Mouse (Mus musculus) liver, postnatal 0 days (tissue): Measurements from ENCODE around the gene Olfr1331. TPM values are rescaled to one million over a fixed set of nuclear protein-coding genes. Genes with fewer than 3 reads are reported as not detected.
"Not testable (repeated sequence)": the region's sequence is repeated elsewhere in the genome, so short reads cannot be mapped to it uniquely, and the experiment has no call there.

Source experiments
- ATAC-seq: fragments of 200-750 bp; cut with Nextera tagmentation; 2 replicates; pipeline ENCODE4 v1.8.0; 2017; ENCODE audit warnings: mild to moderate bottlenecking, moderate library complexity
- DNase-seq: peaks from one replicate; pipeline ENCODE4 v3.0.0-alpha.2; 2016
- H3K27ac ChIP-seq: fragments of 300-500 bp; sonication (generic); 2 replicates; pipeline ENCODE4 v1.5.1; 2014; ENCODE audit warnings: antibody characterized with exemption, moderate library complexity, mild to moderate bottlenecking, low read depth
- H3K27me3 ChIP-seq: fragments of 300-500 bp; sonication (generic); 2 replicates; pipeline ENCODE4 v1.6.1; 2014; ENCODE audit warnings: low read length, control low read depth, mixed read lengths; ENCODE audit not compliant: insufficient read depth
- H3K36me3 ChIP-seq: fragments of 300-500 bp; sonication (generic); replicated peaks from 2 replicates; pipeline ENCODE4 v1.6.1; 2014; ENCODE audit warnings: mild to moderate bottlenecking, control low read depth, low read length, moderate library complexity, mixed read lengths; ENCODE audit not compliant: insufficient read depth
- H3K4me1 ChIP-seq: fragments of 300-500 bp; sonication (generic); 2 replicates; pipeline ENCODE4 v1.6.1; 2014; ENCODE audit warnings: antibody characterized with exemption, mild to moderate bottlenecking, control low read depth; ENCODE audit not compliant: insufficient read depth
- H3K4me2 ChIP-seq: fragments of 300-500 bp; sonication (generic); 2 replicates; pipeline ENCODE4 v1.6.1; 2014; ENCODE audit warnings: low read depth, mild to moderate bottlenecking, low read length, moderate library complexity, mixed read lengths
- H3K4me3 ChIP-seq: fragments of 300-500 bp; sonication (generic); 2 replicates; pipeline ENCODE4 v1.5.1; 2014; ENCODE audit warnings: low read depth, low read length
- H3K9ac ChIP-seq: fragments of 300-500 bp; sonication (generic); replicated peaks from 2 replicates; pipeline ENCODE4 v1.6.1; 2014; ENCODE audit warnings: mild to moderate bottlenecking, moderate library complexity
- H3K9me3 ChIP-seq: fragments of 300-500 bp; sonication (generic); 2 replicates; pipeline ENCODE4 v1.6.1; 2016; ENCODE audit warnings: mild to moderate bottlenecking, control low read depth, low read length, mixed read lengths
- CTCF ChIP-seq: sonication (generic); IDR thresholded peaks from 2 replicates; pipeline ENCODE4 v1.5.1; 2016; ENCODE audit warnings: antibody characterized with exemption, low read depth
- EP300 ChIP-seq: IDR thresholded peaks from 2 replicates; pipeline ENCODE4 v1.6.1; 2016; ENCODE audit warnings: antibody characterized with exemption, low read depth, mild to moderate bottlenecking
- WGBS: fragments of 180-500 bp; shearing (Covaris S2); extraction: QIAGEN DNeasy Blood & Tissue Kit; methylation state at CpG from one replicate; pipeline ENCODE4 v1.1.7; 2014; ENCODE audit not compliant: insufficient replicate concordance; 5-methylcytosine and 5-hydroxymethylcytosine counted together
- polyA plus RNA-seq: library from polyadenylated mRNA; unstranded; fragments of >200 nt; fragmentation: Nextera tagmentation; extraction: Ambion mirVana; gene quantifications from 2 replicates; pipeline ENCODE4 v1.2.1, GENCODE M21; 2015

The Olfr1331 gene
- polyA plus RNA-seq, 1 experiment from 2014 or later, result not detected

DNA sequence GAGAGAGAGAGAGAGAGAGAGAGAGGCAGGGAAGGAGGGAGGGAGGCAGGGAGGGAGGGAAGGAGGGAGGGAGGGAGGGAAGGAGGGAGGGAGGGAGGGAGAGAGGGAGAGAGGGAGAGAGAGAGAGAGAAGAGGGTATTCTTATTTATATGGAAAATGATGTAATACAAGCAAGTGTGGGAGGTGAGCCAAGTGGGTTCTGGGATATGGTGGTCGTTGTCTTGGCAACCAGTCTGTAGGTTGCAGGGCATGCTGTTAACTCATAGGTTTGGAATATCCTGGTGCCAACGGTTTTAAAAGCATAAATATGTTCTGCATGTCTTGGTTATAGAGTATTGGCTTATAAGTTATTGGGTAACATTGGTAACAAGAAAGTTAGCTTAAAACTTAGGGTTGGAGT is 37.5 kb downstream of the Olfr1331 start:
- Histone ChIP-seq H3K27me3 (no peaks in the 10 kb centered on the region), H3K4me2 (no peak overlapping the region), H3K9ac (no peak overlapping the region), H3K36me3 (no peaks in the 10 kb centered on the region), H3K4me3 (no peak overlapping the region), H3K27ac (no peak overlapping the region), H3K4me1 (no peaks in the 10 kb centered on the region), H3K9me3 (no peaks in the 10 kb centered on the region)
- ATAC-seq, result no peak
- 61% methylated on average over 2 of the region's 2 CpGs for WGBS
- no peak for DNase-seq
- no peak for TF ChIP-seq EP300
- TF ChIP-seq CTCF, result no peak

GRCm38 (mm10) chr4:118917365-118917764 is 52.9 kb downstream of the Olfr1331 start, which contains the start of gene Olfr1329:
Gene Olfr1329 (minus strand): TSS chr4:118917465.
- H3K9me3 ChIP-seq, H3K9ac ChIP-seq, H3K27ac ChIP-seq, ATAC-seq, H3K4me3 ChIP-seq, DNase-seq, H3K36me3 ChIP-seq, H3K4me1 ChIP-seq, H3K27me3 ChIP-seq, H3K4me2 ChIP-seq: not testable (repeated sequence)
- WGBS, result 44% methylated on average over 2 of the region's 2 CpGs

Other genes with a start within 250 kb of the Olfr1331 start
- 0.36 and 0.42 TPM in 2 replicates for gene Cfap57, start 243.9 kb upstream of the Olfr1331 start, polyA plus RNA-seq
- gene Ebna1bp2, start 243.8 kb upstream of the Olfr1331 start, polyA plus RNA-seq, result 61.0 and 62.0 TPM in 2 replicates
- gene Olfr62, start 205.7 kb upstream of the Olfr1331 start, polyA plus RNA-seq, result not detected in 2 replicates
- gene Olfr1342, start 171.9 kb upstream of the Olfr1331 start, polyA plus RNA-seq, result not detected in 2 replicates
- not detected in 2 replicates for gene Olfr1341, start 161.1 kb upstream of the Olfr1331 start, polyA plus RNA-seq
- not detected in 2 replicates for gene Olfr1340, start 144.5 kb upstream of the Olfr1331 start, polyA plus RNA-seq
- not detected in 2 replicates for gene Olfr1339, start 132.5 kb upstream of the Olfr1331 start, polyA plus RNA-seq
- not detected in 2 replicates for gene Olfr1338, start 105.9 kb upstream of the Olfr1331 start, polyA plus RNA-seq
- not detected in 2 replicates for gene Olfr1337, start 82.1 kb upstream of the Olfr1331 start, polyA plus RNA-seq
- gene Olfr1335, start 54.7 kb upstream of the Olfr1331 start, polyA plus RNA-seq, result not detected in 2 replicates
- gene Olfr1333, start 28.4 kb upstream of the Olfr1331 start, polyA plus RNA-seq, result not detected in 2 replicates
- gene Olfr1330, start 23.9 kb downstream of the Olfr1331 start, polyA plus RNA-seq, result not detected in 2 replicates
- not detected in 2 replicates for gene Olfr1329, start 52.8 kb downstream of the Olfr1331 start, polyA plus RNA-seq
- not detected in 2 replicates for gene Olfr1328, start 74.0 kb downstream of the Olfr1331 start, polyA plus RNA-seq
- gene Lao1, start 96.9 kb downstream of the Olfr1331 start, polyA plus RNA-seq, result not detected in 2 replicates
- 25.4 and 29.6 TPM in 2 replicates for gene Slc2a1, start 244.1 kb downstream of the Olfr1331 start, polyA plus RNA-seq